Mouse (Mus musculus): ENCODE results near the gene Fbxo21. TPM values are rescaled to one million over a fixed set of nuclear protein-coding genes. Genes with fewer than 3 reads are reported as not detected.

The Fbxo21 gene
- polyA plus RNA-seq, 1 experiment from 2014 or later: 133 TPM

- 80% methylated on average over 8 of the region's 8 CpGs for WGBS
- H3K4me1 ChIP-seq: no peaks in the 10 kb centered on the region
- no peak overlapping the region for H3K27ac ChIP-seq
- H3K9me3 ChIP-seq (replicated peaks): no peaks in the 10 kb centered on the region
- no peak overlapping the region for H3K9ac ChIP-seq
- H3K4me3 ChIP-seq: no peak overlapping the region
- H3K4me2 ChIP-seq (replicated peaks): no peak overlapping the region
- peaks cover 91% of the 10 kb centered on the region for H3K36me3 ChIP-seq
- H3K27me3 ChIP-seq: no peaks in the 10 kb centered on the region
- no peak for ATAC-seq (ENCODE audit: low FRiP score)
Measured at GRCm38 (mm10) chr5:118004619-118005018, 28.1 kb downstream of the Fbxo21 start.

GRCm38 (mm10) chr5:118005728-118006127 lies 29.2 kb downstream of the Fbxo21 start:
- no peaks in the 10 kb centered on the region for H3K9me3 ChIP-seq (replicated peaks)
- no peak overlapping the region for H3K4me3 ChIP-seq
- peaks cover 90% of the 10 kb centered on the region for H3K36me3 ChIP-seq
- WGBS: 89% methylated on average over 1 of the region's 1 CpGs
- H3K4me1 ChIP-seq: no peaks in the 10 kb centered on the region
- H3K27me3 ChIP-seq: no peaks in the 10 kb centered on the region
- H3K9ac ChIP-seq: no peak overlapping the region
- no peak overlapping the region for H3K27ac ChIP-seq
- ATAC-seq (ENCODE audit: low FRiP score): no peak
- H3K4me2 ChIP-seq (replicated peaks): no peak overlapping the region

- no peak overlapping the region for H3K4me3 ChIP-seq
- 90% methylated on average over 13 of the region's 13 CpGs for WGBS
- no peak overlapping the region for H3K4me2 ChIP-seq (replicated peaks)
- no peak overlapping the region for H3K9ac ChIP-seq
- H3K27me3 ChIP-seq: no peaks in the 10 kb centered on the region
- peaks cover 11% of the 10 kb centered on the region; the same call in 1 of the 2 replicates for H3K4me1 ChIP-seq
- no peak overlapping the region for H3K27ac ChIP-seq
- ATAC-seq (ENCODE audit: low FRiP score): no peak
- H3K36me3 ChIP-seq: peaks cover 71% of the 10 kb centered on the region
- no peaks in the 10 kb centered on the region for H3K9me3 ChIP-seq (replicated peaks)
Measured at GRCm38 (mm10) chr5:118008344-118008743, 31.8 kb downstream of the Fbxo21 start.

GRCm38 (mm10) chr5:118010872-118011271 lies 34.3 kb downstream of the Fbxo21 start:
- peaks cover 48% of the 10 kb centered on the region for H3K36me3 ChIP-seq
- WGBS: 87% methylated on average over 7 of the region's 7 CpGs
- no peaks in the 10 kb centered on the region for H3K27me3 ChIP-seq
- H3K4me2 ChIP-seq (replicated peaks): no peak overlapping the region
- peaks cover 21% of the 10 kb centered on the region for H3K4me1 ChIP-seq
- H3K27ac ChIP-seq: no peak overlapping the region
- H3K4me3 ChIP-seq: no peak overlapping the region
- H3K9ac ChIP-seq: no peak overlapping the region
- H3K9me3 ChIP-seq (replicated peaks): no peaks in the 10 kb centered on the region
- ATAC-seq (ENCODE audit: low FRiP score): no peak

- H3K4me2 ChIP-seq (replicated peaks): no peak overlapping the region
- H3K27ac ChIP-seq: 0 out of 2 replicates have a peak overlapping the region, but pooled peaks have one; percentile 0
- H3K9ac ChIP-seq: no peak overlapping the region
- peaks cover 39% of the 10 kb centered on the region for H3K36me3 ChIP-seq
- 68% methylated on average over 7 of the region's 7 CpGs for WGBS
- peaks cover 21% of the 10 kb centered on the region for H3K4me1 ChIP-seq
- no peaks in the 10 kb centered on the region for H3K9me3 ChIP-seq (replicated peaks)
- no peaks in the 10 kb centered on the region for H3K27me3 ChIP-seq
- H3K4me3 ChIP-seq: no peak overlapping the region
- ATAC-seq (ENCODE audit: low FRiP score): no peak
Measured at GRCm38 (mm10) chr5:118011796-118012195, 35.3 kb downstream of the Fbxo21 start.

- Histone ChIP-seq H3K4me2 (replicated peaks) (no peak overlapping the region), H3K9ac (peak overlapping the region; percentile 13; the same call in 1 of the 2 replicates), H3K4me1 (peaks cover 21% of the 10 kb centered on the region), H3K9me3 (replicated peaks) (no peaks in the 10 kb centered on the region), H3K27ac (no peak overlapping the region), H3K27me3 (no peaks in the 10 kb centered on the region), H3K36me3 (peaks cover 10% of the 10 kb centered on the region), H3K4me3 (no peak overlapping the region)
- ATAC-seq (ENCODE audit: low FRiP score): 0 out of 2 replicates have a peak, but pooled peaks have one; percentile 44
- WGBS: 22% methylated on average over 12 of the region's 12 CpGs
Measured at GRCm38 (mm10) chr5:118015028-118015427, 38.5 kb downstream of the Fbxo21 start.

- no peak for ATAC-seq (ENCODE audit: low FRiP score)
- Histone ChIP-seq H3K9ac (no peak overlapping the region), H3K27ac (no peak overlapping the region), H3K36me3 (peaks cover 4% of the 10 kb centered on the region; the same call in 1 of the 2 replicates), H3K4me3 (no peak overlapping the region), H3K4me2 (replicated peaks) (no peak overlapping the region), H3K9me3 (replicated peaks) (no peaks in the 10 kb centered on the region), H3K4me1 (peaks cover 21% of the 10 kb centered on the region), H3K27me3 (no peaks in the 10 kb centered on the region)
- WGBS: 100% methylated on average over 2 of the region's 2 CpGs
Measured at GRCm38 (mm10) chr5:118015669-118016068, 39.1 kb downstream of the Fbxo21 start.

- Histone ChIP-seq H3K27ac (no peak overlapping the region), H3K9ac (no peak overlapping the region), H3K27me3 (no peaks in the 10 kb centered on the region), H3K4me1 (peaks cover 10% of the 10 kb centered on the region), H3K4me3 (no peak overlapping the region), H3K36me3 (no peaks in the 10 kb centered on the region), H3K4me2 (replicated peaks) (no peak overlapping the region), H3K9me3 (replicated peaks) (no peaks in the 10 kb centered on the region)
- WGBS: 58% methylated on average over 5 of the region's 5 CpGs
- ATAC-seq (ENCODE audit: low FRiP score): no peak
Measured at GRCm38 (mm10) chr5:118017527-118017926, 41.0 kb downstream of the Fbxo21 start.

GRCm38 (mm10) chr5:118019905-118020304 lies 43.4 kb downstream of the Fbxo21 start:
- H3K4me3 ChIP-seq: no peak overlapping the region
- no peaks in the 10 kb centered on the region for H3K27me3 ChIP-seq
- H3K27ac ChIP-seq: no peak overlapping the region
- no peaks in the 10 kb centered on the region for H3K9me3 ChIP-seq (replicated peaks)
- WGBS: 70% methylated on average over 11 of the region's 11 CpGs
- no peaks in the 10 kb centered on the region for H3K36me3 ChIP-seq
- peaks cover 6% of the 10 kb centered on the region for H3K4me1 ChIP-seq
- H3K9ac ChIP-seq: 0 out of 2 replicates have a peak overlapping the region, but pooled peaks have one; percentile 18
- ATAC-seq (ENCODE audit: low FRiP score): no peak
- H3K4me2 ChIP-seq (replicated peaks): no peak overlapping the region

- H3K9ac ChIP-seq: no peak overlapping the region
- WGBS: 80% methylated on average over 3 of the region's 3 CpGs
Measured at GRCm38 (mm10) chr5:118023053-118023452, 46.5 kb downstream of the Fbxo21 start.

GRCm38 (mm10) chr5:118025880-118026279 lies 49.4 kb downstream of the Fbxo21 start:
- H3K27ac ChIP-seq: no peak overlapping the region
- peaks cover 38% of the 10 kb centered on the region for H3K4me1 ChIP-seq
- ATAC-seq (ENCODE audit: low FRiP score): no peak
- H3K36me3 ChIP-seq: no peaks in the 10 kb centered on the region
- H3K9ac ChIP-seq: no peak overlapping the region
- H3K27me3 ChIP-seq: peaks cover 57% of the 10 kb centered on the region
- WGBS: 2% methylated on average over 12 of the region's 12 CpGs
- peak overlapping the region; percentile 99 for H3K4me2 ChIP-seq (replicated peaks)
- H3K9me3 ChIP-seq (replicated peaks): no peaks in the 10 kb centered on the region; the same call in 1 of the 2 replicates
- H3K4me3 ChIP-seq: no peak overlapping the region

More at GRCm38 (mm10) chr5:118023053-118023452, 46.5 kb downstream of the Fbxo21 start:
- Histone ChIP-seq H3K4me2 (replicated peaks) (no peak overlapping the region), H3K9me3 (replicated peaks) (no peaks in the 10 kb centered on the region), H3K4me3 (no peak overlapping the region), H3K27ac (no peak overlapping the region), H3K27me3 (peaks cover 29% of the 10 kb centered on the region), H3K36me3 (no peaks in the 10 kb centered on the region), H3K4me1 (peaks cover 22% of the 10 kb centered on the region)
- ATAC-seq (ENCODE audit: low FRiP score): no peak

GRCm38 (mm10) chr5:118026343-118026742 lies 49.8 kb downstream of the Fbxo21 start:
- no peaks in the 10 kb centered on the region; the same call in 1 of the 2 replicates for H3K9me3 ChIP-seq (replicated peaks)
- H3K4me3 ChIP-seq: no peak overlapping the region
- peak overlapping the region; percentile 99 for H3K4me2 ChIP-seq (replicated peaks)
- no peak overlapping the region for H3K27ac ChIP-seq
- peaks cover 62% of the 10 kb centered on the region for H3K27me3 ChIP-seq
- ATAC-seq (ENCODE audit: low FRiP score): no peak
- H3K36me3 ChIP-seq: no peaks in the 10 kb centered on the region
- no peak overlapping the region for H3K9ac ChIP-seq
- WGBS: under 1% methylated on average over 13 of the region's 13 CpGs
- peaks cover 40% of the 10 kb centered on the region for H3K4me1 ChIP-seq

- H3K4me1 ChIP-seq: peaks cover 43% of the 10 kb centered on the region
- H3K4me2 ChIP-seq (replicated peaks): peak overlapping the region; percentile 99
- no peak for ATAC-seq (ENCODE audit: low FRiP score)
- H3K36me3 ChIP-seq: no peaks in the 10 kb centered on the region
- H3K9ac ChIP-seq: peak overlapping the region; percentile 62
- H3K4me3 ChIP-seq: peak overlapping the region; percentile 67
- H3K27ac ChIP-seq: no peak overlapping the region
- peaks cover 68% of the 10 kb centered on the region for H3K27me3 ChIP-seq
- H3K9me3 ChIP-seq (replicated peaks): no peaks in the 10 kb centered on the region; the same call in 1 of the 2 replicates
- under 1% methylated on average over 34 of the region's 39 CpGs for WGBS
Measured at GRCm38 (mm10) chr5:118027101-118027697, 50.7 kb downstream of the Fbxo21 start.
